Mouse (Mus musculus): ENCODE results near the gene Suz12. TPM values are rescaled to one million over a fixed set of nuclear protein-coding genes. Genes with fewer than 3 reads are reported as not detected.

Gene Suz12
- polyA plus RNA-seq, 1 experiment from 2014 or later = 22.5 TPM

GRCm38 (mm10) chr11:80081786-80082319 lies 88.9 kb downstream of the Suz12 start:
- H3K4me3 ChIP-seq = no peak overlapping the region
- H3K4me1 ChIP-seq = peaks cover 19% of the 10 kb centered on the region
- DNase-seq (ENCODE audit: low spot score) = no peak
- H3K27me3 ChIP-seq (ENCODE audit: low read depth, poor library complexity, severe bottlenecking) = no peaks in the 10 kb centered on the region
- no peaks in the 10 kb centered on the region for H3K9me3 ChIP-seq (replicated peaks)
- peaks cover 12% of the 10 kb centered on the region; the same call in 1 of the 2 replicates for H3K36me3 ChIP-seq
- WGBS = 88% methylated on average over 7 of the region's 7 CpGs
- H3K27ac ChIP-seq = peak overlapping the region; percentile 95

Other genes starting within 250 kb of the Suz12 start
- gene Utp6, start 30.7 kb upstream of the Suz12 start, polyA plus RNA-seq (2016; fragmentation: Nextera tagmentation; extraction: Ambion mirVana) = 72.3 and 77.1 TPM in 2 replicates
- gene Crlf3, start 87.9 kb downstream of the Suz12 start, polyA plus RNA-seq (2016; fragmentation: Nextera tagmentation; extraction: Ambion mirVana) = 57.9 and 58.2 TPM in 2 replicates
- 17.2 and 19.9 TPM in 2 replicates for gene Atad5, start 96.3 kb downstream of the Suz12 start, polyA plus RNA-seq (2016; fragmentation: Nextera tagmentation; extraction: Ambion mirVana)
- gene Tefm, start 149.1 kb downstream of the Suz12 start, polyA plus RNA-seq (2016; fragmentation: Nextera tagmentation; extraction: Ambion mirVana) = 33.0 and 40.4 TPM in 2 replicates
- 0.21 and 0.46 TPM in 2 replicates for gene Adap2, start 161.0 kb downstream of the Suz12 start, polyA plus RNA-seq (2016; fragmentation: Nextera tagmentation; extraction: Ambion mirVana)
- gene Rnf135, start 190.7 kb downstream of the Suz12 start, polyA plus RNA-seq (2016; fragmentation: Nextera tagmentation; extraction: Ambion mirVana) = 4.2 and 5.0 TPM in 2 replicates
- gene Rhot1, start 215.9 kb downstream of the Suz12 start, polyA plus RNA-seq (2016; fragmentation: Nextera tagmentation; extraction: Ambion mirVana) = 51.9 and 53.4 TPM in 2 replicates

Data from limb, embryonic 10.5 days (tissue).